Mouse (Mus musculus): ENCODE results near the gene Smpd4. TPM values are rescaled to one million over a fixed set of nuclear protein-coding genes. Genes with fewer than 3 reads are reported as not detected.

Gene Smpd4
- 50.4 and 62.5 TPM in 2 replicates for polyA plus RNA-seq (2012; rRNA removed)

- Histone ChIP-seq H3K4me1 (ENCODE audit: control insufficient read depth, insufficient read depth, low read length) (peaks cover 3% of the 10 kb centered on the region), H3K4me3 (replicated peaks; ENCODE audit: extremely low read depth, low read depth, low read length) (peak within 1 kb of the TSS; percentile 87)
- 2% methylated on average over 60 of the region's 60 CpGs for WGBS
- TF ChIP-seq POLR2A (IDR thresholded peaks at IDR 0.05; ENCODE audit: borderline replicate concordance, extremely low read depth, low read depth, low read length), result 0 out of 2 replicates have a peak, but pooled peaks have one; percentile 17
- TF ChIP-seq CTCF (IDR thresholded peaks at IDR 0.05; ENCODE audit: insufficient read depth, low read length), result no peak
- peak; percentile 95 for DNase-seq
These were observed at the start of gene Smpd4 for GRCm38 (mm10) chr16:17619198-17620105. TSS of gene Smpd4 (plus strand) at chr16:17619354.

- 11% methylated on average over 45 of the region's 45 CpGs for WGBS
- peak; percentile 69 for DNase-seq
- TF ChIP-seq CTCF (IDR thresholded peaks at IDR 0.05; ENCODE audit: insufficient read depth, low read length) (no peak), POLR2A (IDR thresholded peaks at IDR 0.05; ENCODE audit: borderline replicate concordance, extremely low read depth, low read depth, low read length) (peak; percentile 42; the same call in 1 of the 2 replicates)
- H3K4me3 ChIP-seq (replicated peaks; ENCODE audit: extremely low read depth, low read depth, low read length), result peak overlapping the region; percentile 72
- H3K4me1 ChIP-seq (ENCODE audit: control insufficient read depth, insufficient read depth, low read length), result 0 out of 2 replicates have a peak, but pooled peaks cover 2% of the 10 kb centered on the region
These were observed 43.0 kb upstream of the Smpd4 start for GRCm38 (mm10) chr16:17575870-17576824.

GRCm38 (mm10) chr16:17576825-17577215 lies 42.3 kb upstream of the Smpd4 start:
- H3K4me1 ChIP-seq (ENCODE audit: control insufficient read depth, insufficient read depth, low read length), result 0 out of 2 replicates have a peak, but pooled peaks cover 2% of the 10 kb centered on the region
- no peak for TF ChIP-seq POLR2A (IDR thresholded peaks at IDR 0.05; ENCODE audit: borderline replicate concordance, extremely low read depth, low read depth, low read length)
- no peak for TF ChIP-seq CTCF (IDR thresholded peaks at IDR 0.05; ENCODE audit: insufficient read depth, low read length)
- H3K4me3 ChIP-seq (replicated peaks; ENCODE audit: extremely low read depth, low read depth, low read length), result peak overlapping the region; percentile 72
- DNase-seq, result no peak
- WGBS, result 17% methylated on average over 8 of the region's 8 CpGs

- DNase-seq, result no peak
- TF ChIP-seq CTCF (IDR thresholded peaks at IDR 0.05; ENCODE audit: insufficient read depth, low read length) (peak; percentile 66), POLR2A (IDR thresholded peaks at IDR 0.05; ENCODE audit: borderline replicate concordance, extremely low read depth, low read depth, low read length) (no peak)
These were observed 36.1 kb upstream of the Smpd4 start, which contains the start of gene Slc7a4 for GRCm38 (mm10) chr16:17583064-17583463. TSS of gene Slc7a4 (minus strand) at chr16:17583214.

GRCm38 (mm10) chr16:17584555-17584954 lies 34.6 kb upstream of the Smpd4 start:
- Histone ChIP-seq H3K4me1 (ENCODE audit: control insufficient read depth, insufficient read depth, low read length) (no peaks in the 10 kb centered on the region), H3K4me3 (replicated peaks; ENCODE audit: extremely low read depth, low read depth, low read length) (no peak overlapping the region)
- TF ChIP-seq CTCF (IDR thresholded peaks at IDR 0.05; ENCODE audit: insufficient read depth, low read length), result no peak
- no peak for TF ChIP-seq POLR2A (IDR thresholded peaks at IDR 0.05; ENCODE audit: borderline replicate concordance, extremely low read depth, low read depth, low read length)
- WGBS, result 89% methylated on average over 7 of the region's 7 CpGs
- no peak for DNase-seq

More at GRCm38 (mm10) chr16:17583064-17583463, 36.1 kb upstream of the Smpd4 start, which contains the start of gene Slc7a4:
- Histone ChIP-seq H3K4me3 (replicated peaks; ENCODE audit: extremely low read depth, low read depth, low read length) (no peak within 1 kb of the TSS), H3K4me1 (ENCODE audit: control insufficient read depth, insufficient read depth, low read length) (no peaks in the 10 kb centered on the region)
- 24% methylated on average over 8 of the region's 8 CpGs for WGBS

GRCm38 (mm10) chr16:17590731-17591130 lies 28.4 kb upstream of the Smpd4 start:
- Histone ChIP-seq H3K4me1 (ENCODE audit: control insufficient read depth, insufficient read depth, low read length) (no peaks in the 10 kb centered on the region), H3K4me3 (replicated peaks; ENCODE audit: extremely low read depth, low read depth, low read length) (no peak overlapping the region)
- DNase-seq, result no peak
- no peak for TF ChIP-seq CTCF (IDR thresholded peaks at IDR 0.05; ENCODE audit: insufficient read depth, low read length)
- TF ChIP-seq POLR2A (IDR thresholded peaks at IDR 0.05; ENCODE audit: borderline replicate concordance, extremely low read depth, low read depth, low read length), result no peak
- 23% methylated on average over 2 of the region's 2 CpGs for WGBS

GRCm38 (mm10) chr16:17600944-17601562 lies 18.1 kb upstream of the Smpd4 start:
- no peak for TF ChIP-seq CTCF (IDR thresholded peaks at IDR 0.05; ENCODE audit: insufficient read depth, low read length)
- TF ChIP-seq POLR2A (IDR thresholded peaks at IDR 0.05; ENCODE audit: borderline replicate concordance, extremely low read depth, low read depth, low read length), result no peak
- Histone ChIP-seq H3K4me1 (ENCODE audit: control insufficient read depth, insufficient read depth, low read length) (no peaks in the 10 kb centered on the region), H3K4me3 (replicated peaks; ENCODE audit: extremely low read depth, low read depth, low read length) (no peak overlapping the region)
- 42% methylated on average over 3 of the region's 3 CpGs for WGBS
- DNase-seq, result no peak

GRCm38 (mm10) chr16:17604941-17605340 lies 14.2 kb upstream of the Smpd4 start:
- Histone ChIP-seq H3K4me1 (ENCODE audit: control insufficient read depth, insufficient read depth, low read length) (no peaks in the 10 kb centered on the region), H3K4me3 (replicated peaks; ENCODE audit: extremely low read depth, low read depth, low read length) (no peak overlapping the region)
- TF ChIP-seq POLR2A (IDR thresholded peaks at IDR 0.05; ENCODE audit: borderline replicate concordance, extremely low read depth, low read depth, low read length) (no peak), CTCF (IDR thresholded peaks at IDR 0.05; ENCODE audit: insufficient read depth, low read length) (no peak)
- DNase-seq, result no peak
- 54% methylated on average over 4 of the region's 4 CpGs for WGBS
